Mouse (Mus musculus): ENCODE data around the gene Bok. TPM values are rescaled to one million over a fixed set of nuclear protein-coding genes. Genes with fewer than 3 reads are reported as not detected.
A peak's percentile ranks its signal among the peaks of the same experiment; 100 is the strongest.

The Bok gene
- polyA plus RNA-seq, 1 experiment from 2014 or later: 41.6 TPM

- peak; percentile 82 for DNase-seq (ENCODE audit: low spot score)
- peaks cover 3% of the 10 kb centered on the region; the same call in 1 of the 2 replicates for H3K27me3 ChIP-seq (ENCODE audit: insufficient read depth, poor library complexity, severe bottlenecking)
- H3K4me1 ChIP-seq (replicated peaks): peaks cover 23% of the 10 kb centered on the region
- H3K27ac ChIP-seq: peak overlapping the region; percentile 90
- no peaks in the 10 kb centered on the region for H3K9me3 ChIP-seq
- H3K36me3 ChIP-seq: no peaks in the 10 kb centered on the region
- H3K4me3 ChIP-seq: peak overlapping the region; percentile 54
- 9% methylated on average over 17 of the region's 17 CpGs for WGBS
These were observed 16.5 kb upstream of the Bok start for GRCm38 (mm10) chr1:93668791-93669548.

- Histone ChIP-seq H3K4me3 (no peak overlapping the region), H3K27ac (0 out of 2 replicates have a peak overlapping the region, but pooled peaks have one; percentile 90), H3K9me3 (no peaks in the 10 kb centered on the region), H3K4me1 (replicated peaks) (peaks cover 23% of the 10 kb centered on the region), H3K27me3 (ENCODE audit: insufficient read depth, poor library complexity, severe bottlenecking) (peaks cover 3% of the 10 kb centered on the region; the same call in 1 of the 2 replicates), H3K36me3 (no peaks in the 10 kb centered on the region)
- no peak for DNase-seq (ENCODE audit: low spot score)
These were observed 15.5 kb upstream of the Bok start for GRCm38 (mm10) chr1:93669941-93670340.

- 92% methylated on average over 5 of the region's 5 CpGs for WGBS
These were observed 12.8 kb upstream of the Bok start for GRCm38 (mm10) chr1:93672682-93673081.

GRCm38 (mm10) chr1:93678386-93678785, 7.1 kb upstream of the Bok start:
- no peak for DNase-seq (ENCODE audit: low spot score)
- H3K27me3 ChIP-seq (ENCODE audit: insufficient read depth, poor library complexity, severe bottlenecking): no peaks in the 10 kb centered on the region
- H3K4me1 ChIP-seq (replicated peaks): no peaks in the 10 kb centered on the region
- H3K4me3 ChIP-seq: no peak overlapping the region
- H3K27ac ChIP-seq: no peak overlapping the region
- H3K36me3 ChIP-seq: no peaks in the 10 kb centered on the region
- 0 out of 2 replicates have a peak, but pooled peaks cover 13% of the 10 kb centered on the region for H3K9me3 ChIP-seq
- 76% methylated on average over 2 of the region's 2 CpGs for WGBS

More at GRCm38 (mm10) chr1:93672682-93673081, 12.8 kb upstream of the Bok start:
- Histone ChIP-seq H3K4me1 (replicated peaks) (peaks cover 22% of the 10 kb centered on the region), H3K27ac (no peak overlapping the region), H3K4me3 (no peak overlapping the region), H3K9me3 (no peaks in the 10 kb centered on the region), H3K27me3 (ENCODE audit: insufficient read depth, poor library complexity, severe bottlenecking) (no peaks in the 10 kb centered on the region), H3K36me3 (no peaks in the 10 kb centered on the region)
- no peak for DNase-seq (ENCODE audit: low spot score)

- H3K4me3 ChIP-seq: no peak overlapping the region
- H3K27me3 ChIP-seq (ENCODE audit: insufficient read depth, poor library complexity, severe bottlenecking): peaks cover 12% of the 10 kb centered on the region
- H3K4me1 ChIP-seq (replicated peaks): peaks cover 3% of the 10 kb centered on the region; the same call in 1 of the 2 replicates
- WGBS: 77% methylated on average over 7 of the region's 7 CpGs
- 0 out of 2 replicates have a peak, but pooled peaks cover 13% of the 10 kb centered on the region for H3K9me3 ChIP-seq
- no peak overlapping the region for H3K27ac ChIP-seq
- no peaks in the 10 kb centered on the region for H3K36me3 ChIP-seq
- no peak for DNase-seq (ENCODE audit: low spot score)
These were observed 5.4 kb upstream of the Bok start for GRCm38 (mm10) chr1:93679889-93680568.

- peak; percentile 80 for DNase-seq (ENCODE audit: low spot score)
- peaks cover 36% of the 10 kb centered on the region for H3K4me1 ChIP-seq (replicated peaks)
These were observed 943 bp downstream of the Bok start for GRCm38 (mm10) chr1:93686245-93686960.

GRCm38 (mm10) chr1:93686961-93687320, 1.5 kb downstream of the Bok start:
- 58% methylated on average over 3 of the region's 3 CpGs for WGBS
- no peak for DNase-seq (ENCODE audit: low spot score)
- H3K27ac ChIP-seq: peak overlapping the region; percentile 87

More at GRCm38 (mm10) chr1:93686245-93686960, 943 bp downstream of the Bok start:
- peaks cover 39% of the 10 kb centered on the region for H3K27me3 ChIP-seq (ENCODE audit: insufficient read depth, poor library complexity, severe bottlenecking)
- H3K36me3 ChIP-seq: peaks cover 10% of the 10 kb centered on the region; the same call in 1 of the 2 replicates
- WGBS: 2% methylated on average over 51 of the region's 51 CpGs
- peak overlapping the region; percentile 87 for H3K27ac ChIP-seq
- peak overlapping the region; percentile 69 for H3K4me3 ChIP-seq
- H3K9me3 ChIP-seq: 0 out of 2 replicates have a peak, but pooled peaks cover 9% of the 10 kb centered on the region

GRCm38 (mm10) chr1:93688154-93688553, 2.7 kb downstream of the Bok start:
- H3K4me1 ChIP-seq (replicated peaks): peaks cover 36% of the 10 kb centered on the region
- H3K9me3 ChIP-seq: no peaks in the 10 kb centered on the region
- peaks cover 39% of the 10 kb centered on the region for H3K27me3 ChIP-seq (ENCODE audit: insufficient read depth, poor library complexity, severe bottlenecking)
- H3K4me3 ChIP-seq: no peak overlapping the region
- DNase-seq (ENCODE audit: low spot score): no peak
- H3K27ac ChIP-seq: no peak overlapping the region
- WGBS: 88% methylated on average over 8 of the region's 8 CpGs
- peaks cover 14% of the 10 kb centered on the region; the same call in 1 of the 2 replicates for H3K36me3 ChIP-seq

More at GRCm38 (mm10) chr1:93686961-93687320, 1.5 kb downstream of the Bok start:
- H3K4me3 ChIP-seq: peak overlapping the region; percentile 69
- 0 out of 2 replicates have a peak, but pooled peaks cover 4% of the 10 kb centered on the region for H3K9me3 ChIP-seq
- peaks cover 13% of the 10 kb centered on the region; the same call in 1 of the 2 replicates for H3K36me3 ChIP-seq
- peaks cover 36% of the 10 kb centered on the region for H3K4me1 ChIP-seq (replicated peaks)
- H3K27me3 ChIP-seq (ENCODE audit: insufficient read depth, poor library complexity, severe bottlenecking): peaks cover 39% of the 10 kb centered on the region

- WGBS: 86% methylated on average over 7 of the region's 7 CpGs
- Histone ChIP-seq H3K4me1 (replicated peaks) (peaks cover 33% of the 10 kb centered on the region), H3K36me3 (peaks cover 24% of the 10 kb centered on the region), H3K27me3 (ENCODE audit: insufficient read depth, poor library complexity, severe bottlenecking) (peaks cover 27% of the 10 kb centered on the region), H3K9me3 (no peaks in the 10 kb centered on the region), H3K4me3 (no peak overlapping the region), H3K27ac (no peak overlapping the region)
- no peak for DNase-seq (ENCODE audit: low spot score)
These were observed 4.5 kb downstream of the Bok start for GRCm38 (mm10) chr1:93689901-93690496.

- H3K9me3 ChIP-seq: no peaks in the 10 kb centered on the region
- peaks cover 35% of the 10 kb centered on the region for H3K36me3 ChIP-seq
- no peak overlapping the region for H3K27ac ChIP-seq
- peaks cover 16% of the 10 kb centered on the region for H3K27me3 ChIP-seq (ENCODE audit: insufficient read depth, poor library complexity, severe bottlenecking)
- no peak for DNase-seq (ENCODE audit: low spot score)
- WGBS: 93% methylated on average over 8 of the region's 8 CpGs
- peaks cover 22% of the 10 kb centered on the region for H3K4me1 ChIP-seq (replicated peaks)
- no peak overlapping the region for H3K4me3 ChIP-seq
These were observed 5.6 kb downstream of the Bok start for GRCm38 (mm10) chr1:93691106-93691505.

- DNase-seq (ENCODE audit: low spot score): no peak
- peaks cover 15% of the 10 kb centered on the region for H3K4me1 ChIP-seq (replicated peaks)
- 79% methylated on average over 10 of the region's 10 CpGs for WGBS
These were observed 6.4 kb downstream of the Bok start for GRCm38 (mm10) chr1:93691786-93692357.

GRCm38 (mm10) chr1:93692773-93693172, 7.3 kb downstream of the Bok start:
- Histone ChIP-seq H3K4me1 (replicated peaks) (0 out of 2 replicates have a peak, but pooled peaks cover 6% of the 10 kb centered on the region), H3K9me3 (no peaks in the 10 kb centered on the region), H3K36me3 (peaks cover 40% of the 10 kb centered on the region), H3K27me3 (ENCODE audit: insufficient read depth, poor library complexity, severe bottlenecking) (no peaks in the 10 kb centered on the region), H3K27ac (no peak overlapping the region), H3K4me3 (no peak overlapping the region)
- 94% methylated on average over 9 of the region's 9 CpGs for WGBS
- DNase-seq (ENCODE audit: low spot score): no peak

More at GRCm38 (mm10) chr1:93691786-93692357, 6.4 kb downstream of the Bok start:
- Histone ChIP-seq H3K27me3 (ENCODE audit: insufficient read depth, poor library complexity, severe bottlenecking) (peaks cover 8% of the 10 kb centered on the region; the same call in 1 of the 2 replicates), H3K9me3 (no peaks in the 10 kb centered on the region), H3K36me3 (peaks cover 40% of the 10 kb centered on the region), H3K4me3 (no peak overlapping the region), H3K27ac (no peak overlapping the region)
